Mouse (Mus musculus) brain, embryonic 14.5 days (tissue): Measurements from ENCODE around the gene Arid5b. TPM values are rescaled to one million over a fixed set of nuclear protein-coding genes. Genes with fewer than 3 reads are reported as not detected.
A peak's percentile ranks its signal among the peaks of the same experiment; 100 is the strongest.

Source experiments
- DNase-seq: peaks from one replicate; pipeline ENCODE4 v3.0.0-alpha.2; 2011; ENCODE audit warnings: low read depth
- CTCF ChIP-seq: fragments of 200-500 bp; IDR thresholded peaks from 2 replicates; pipeline ENCODE4 v1.5.1; 2012; ENCODE audit warnings: inconsistent platforms, mild to moderate bottlenecking, moderate library complexity, borderline replicate concordance; ENCODE audit not compliant: insufficient read depth, insufficient read length; ENCODE audit errors: extremely low read depth
- POLR2A ChIP-seq: fragments of 200-500 bp; IDR thresholded peaks from 2 replicates; pipeline ENCODE4 v1.6.1; 2012; ENCODE audit warnings: mild to moderate bottlenecking, inconsistent platforms, borderline replicate concordance; ENCODE audit not compliant: poor library complexity, insufficient read depth, insufficient read length, severe bottlenecking; ENCODE audit errors: extremely low read depth
- polyA plus RNA-seq: library from polyadenylated mRNA; depleted of rRNA; stranded (reverse); fragments of >200 nt; gene quantifications from 2 replicates; pipeline ENCODE4 v1.2.3, GENCODE M21; 2012

The Arid5b gene
- polyA plus RNA-seq, 1 experiment: 11.2 TPM

GRCm38 (mm10) chr10:68071041-68071440, 207.5 kb downstream of the Arid5b start:
- TF ChIP-seq CTCF: no peak
- no peak for TF ChIP-seq POLR2A
- no peak for DNase-seq

GRCm38 (mm10) chr10:68068426-68068825, 210.1 kb downstream of the Arid5b start:
- DNase-seq: no peak
- TF ChIP-seq POLR2A (no peak), CTCF (no peak)

- TF ChIP-seq POLR2A (no peak), CTCF (no peak)
- no peak for DNase-seq
Measured at GRCm38 (mm10) chr10:68067961-68068360, 210.6 kb downstream of the Arid5b start.

- TF ChIP-seq POLR2A (no peak), CTCF (no peak)
- DNase-seq: no peak
Measured at GRCm38 (mm10) chr10:68066173-68066572, 212.4 kb downstream of the Arid5b start.

GRCm38 (mm10) chr10:68064571-68064970, 214.0 kb downstream of the Arid5b start:
- TF ChIP-seq CTCF: no peak
- TF ChIP-seq POLR2A: no peak
- peak; percentile 75 for DNase-seq

- DNase-seq: peak; percentile 55
- TF ChIP-seq POLR2A (no peak), CTCF (no peak)
Measured at GRCm38 (mm10) chr10:68063806-68064545, 214.6 kb downstream of the Arid5b start.

GRCm38 (mm10) chr10:68061249-68061615, 217.3 kb downstream of the Arid5b start:
- TF ChIP-seq POLR2A (no peak), CTCF (no peak)
- peak; percentile 51 for DNase-seq

- TF ChIP-seq POLR2A (no peak), CTCF (no peak)
- DNase-seq: peak; percentile 35
Measured at GRCm38 (mm10) chr10:68060590-68061248, 217.8 kb downstream of the Arid5b start.

- TF ChIP-seq POLR2A (no peak), CTCF (peak; percentile 29; the same call in 1 of the 2 replicates)
- no peak for DNase-seq
Measured at GRCm38 (mm10) chr10:68058378-68058777, 220.2 kb downstream of the Arid5b start.

- TF ChIP-seq CTCF: no peak
- TF ChIP-seq POLR2A: no peak
- DNase-seq: no peak
Measured at GRCm38 (mm10) chr10:68057841-68058240, 220.7 kb downstream of the Arid5b start.

GRCm38 (mm10) chr10:68054706-68055105, 223.8 kb downstream of the Arid5b start:
- TF ChIP-seq CTCF: no peak
- TF ChIP-seq POLR2A: no peak
- no peak for DNase-seq

GRCm38 (mm10) chr10:68054131-68054530, 224.4 kb downstream of the Arid5b start:
- DNase-seq: no peak
- TF ChIP-seq CTCF (no peak), POLR2A (no peak)

GRCm38 (mm10) chr10:68052307-68052706, 226.2 kb downstream of the Arid5b start:
- TF ChIP-seq POLR2A: no peak
- no peak for DNase-seq
